Mouse (Mus musculus): ENCODE results near the gene Shisal1.

- no peak for TF ChIP-seq EP300 (IDR thresholded peaks at IDR 0.05; ENCODE audit: low read depth)
- TF ChIP-seq CTCF (IDR thresholded peaks at IDR 0.05; ENCODE audit: low read depth), result no peak
Observed at GRCm38 (mm10) chr15:84337599-84337998, 109.3 kb downstream of the Shisal1 start.
